Mouse (Mus musculus) heart, adult 2 months (tissue): ENCODE measurements around the gene Reep6. TPM values are rescaled to one million over a fixed set of nuclear protein-coding genes. Genes with fewer than 3 reads are reported as not detected.

Experiments
- DNase-seq, 2 experiments: peaks; one replicate each; pipeline ENCODE4 v3.0.0; 2021
- H3K27ac ChIP-seq: fragments of 200-600 bp; 2 replicates; pipeline ENCODE4 v1.8.1; 2022
- H3K27me3 ChIP-seq: fragments of 200-500 bp; 2 replicates; pipeline ENCODE4 v1.6.1; 2012; ENCODE audit warnings: mild to moderate bottlenecking, low read length, inconsistent platforms, mixed read lengths; ENCODE audit not compliant: control insufficient read depth, insufficient read depth
- H3K36me3 ChIP-seq: fragments of 200-500 bp; 2 replicates; pipeline ENCODE4 v1.6.1; 2012; ENCODE audit warnings: low read length, inconsistent platforms; ENCODE audit not compliant: control insufficient read depth, insufficient read depth
- H3K4me1 ChIP-seq: fragments of 200-500 bp; 2 replicates; pipeline ENCODE4 v1.6.1; 2011; ENCODE audit warnings: low read length; ENCODE audit not compliant: control insufficient read depth, insufficient read depth
- H3K4me3 ChIP-seq: fragments of 200-600 bp; 2 replicates; pipeline ENCODE4 v1.8.1; 2022
- H3K79me2 ChIP-seq: fragments of 200-500 bp; replicated peaks from 2 replicates; pipeline ENCODE4 v1.6.1; 2012; ENCODE audit warnings: mild to moderate bottlenecking, inconsistent platforms, low read length, moderate library complexity, mixed read lengths; ENCODE audit not compliant: control insufficient read depth, insufficient read depth
- H3K9ac ChIP-seq: fragments of 200-500 bp; 2 replicates; pipeline ENCODE4 v1.6.1; 2012; ENCODE audit warnings: low read depth, mild to moderate bottlenecking, control low read depth, inconsistent platforms, low read length, mixed read lengths
- CTCF ChIP-seq: fragments of 200-600 bp; IDR thresholded peaks from 2 replicates; pipeline ENCODE4 v1.8.1; 2022; ENCODE audit warnings: antibody characterized with exemption, mild to moderate bottlenecking, moderate library complexity
- EP300 ChIP-seq: fragments of 200-500 bp; IDR thresholded peaks from 2 replicates; pipeline ENCODE4 v1.6.1; 2011; ENCODE audit warnings: low read depth, low read length, control low read depth; ENCODE audit not compliant: insufficient read depth
- POLR2A ChIP-seq: fragments of 200-500 bp; IDR thresholded peaks from 2 replicates; pipeline ENCODE4 v1.6.1; 2011; ENCODE audit warnings: mild to moderate bottlenecking, low read depth, low read length, control low read depth; ENCODE audit not compliant: insufficient read depth
- WGBS: fragments of 180-500 bp; shearing (Covaris S2); methylation state at CpG from one replicate; pipeline ENCODE4 v1.1.7; 2018; 5-methylcytosine and 5-hydroxymethylcytosine counted together
- intact Hi-C: fragments of 180-260 bp; cut with DNase I; formaldehyde crosslinking; loops from one replicate; pipeline ENCODE4 v1.15.1; 2025
- polyA plus RNA-seq: library from polyadenylated mRNA; depleted of rRNA; stranded (reverse); fragments of >200 nt; gene quantifications from 2 replicates; pipeline ENCODE4 v1.2.3, GENCODE M21; 2012
- total RNA-seq, 2 experiments: library from RNA; stranded (reverse); gene quantifications; 2 replicates each; pipeline ENCODE4 v1.2.3; 2021

The Reep6 gene
- total and polyA plus RNA-seq, 3 experiments, result 2.8 to 4.1 (median 3.6) TPM

DNA sequence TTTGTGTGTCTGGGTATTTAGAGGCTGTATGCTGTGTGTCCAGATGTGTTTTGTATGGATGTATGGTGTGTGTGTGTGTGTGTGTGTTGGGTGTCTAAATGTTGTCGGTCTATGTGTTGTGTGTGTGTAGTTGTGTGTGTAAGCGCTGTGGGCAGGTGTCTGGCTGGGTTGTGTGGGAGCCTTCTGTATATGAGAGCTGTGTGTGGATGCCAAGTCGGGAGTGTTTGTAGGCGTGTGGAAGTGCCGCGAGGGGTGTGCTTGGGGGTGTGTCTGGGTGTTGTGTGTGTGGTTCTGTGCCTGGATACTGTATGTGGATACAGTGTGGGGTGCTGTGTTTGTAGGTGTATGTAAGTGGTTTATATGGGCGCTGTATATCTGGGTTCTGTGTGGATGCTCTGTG is 27.6 kb downstream of the Reep6 start:
- Histone ChIP-seq H3K4me3 (no peak overlapping the region), H3K27me3 (peaks cover 17% of the 10 kb centered on the region), H3K9ac (no peak overlapping the region), H3K27ac (no peak overlapping the region), H3K79me2 (no peaks in the 10 kb centered on the region), H3K36me3 (no peaks in the 10 kb centered on the region), H3K4me1 (no peaks in the 10 kb centered on the region)
- TF ChIP-seq POLR2A (no peak), EP300 (no peak), CTCF (no peak)
- no peak for DNase-seq
- intact Hi-C loops, result no loop called here
- 29% methylated on average over 7 of the region's 7 CpGs for WGBS

DNA sequence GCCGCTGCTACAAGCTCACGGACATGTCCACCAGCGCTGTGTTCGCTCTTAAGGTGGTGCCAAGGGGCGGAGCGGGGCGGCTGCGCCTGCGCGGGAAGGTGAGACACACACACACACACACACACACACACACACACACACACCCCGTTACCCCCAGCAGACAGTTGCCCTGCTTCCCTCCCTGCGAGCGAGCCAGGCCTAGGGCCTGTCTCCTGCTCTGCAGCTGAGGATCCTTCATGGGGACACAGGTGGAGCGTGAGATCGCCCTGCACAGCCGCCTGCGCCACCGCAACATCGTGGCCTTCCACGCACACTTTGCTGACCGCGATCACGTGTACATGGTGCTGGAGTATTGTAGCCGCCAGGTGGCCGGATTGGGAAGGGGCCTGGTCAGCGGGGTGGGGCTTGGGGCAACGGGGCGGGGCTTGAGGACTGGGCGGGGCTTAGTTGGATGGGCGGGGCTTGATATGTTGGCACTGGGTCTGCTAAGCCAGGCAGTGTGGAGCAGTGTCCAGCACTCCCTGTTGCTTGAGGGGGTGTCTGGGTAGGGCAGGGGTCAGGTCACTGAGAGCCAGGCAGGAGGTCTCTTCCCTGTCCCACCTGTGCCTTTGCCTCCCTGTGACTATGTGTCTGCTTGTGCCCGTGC is 28.4 kb downstream of the Reep6 start:
- H3K27ac ChIP-seq, result no peak overlapping the region
- DNase-seq, result peak; percentile 35 to 45
- peaks cover 17% of the 10 kb centered on the region for H3K27me3 ChIP-seq
- no peaks in the 10 kb centered on the region for H3K4me1 ChIP-seq
- TF ChIP-seq POLR2A (no peak), EP300 (no peak), CTCF (no peak)
- H3K4me3 ChIP-seq, result no peak overlapping the region
- peak overlapping the region; percentile 24 for H3K9ac ChIP-seq
- intact Hi-C loops, result no loop called here
- 8% methylated on average over 31 of the region's 31 CpGs for WGBS
- H3K79me2 ChIP-seq, result no peaks in the 10 kb centered on the region
- no peaks in the 10 kb centered on the region for H3K36me3 ChIP-seq

GRCm38 (mm10) chr10:80363734-80364133 is 34.0 kb downstream of the Reep6 start:
- 43% methylated on average over 6 of the region's 6 CpGs for WGBS
- Histone ChIP-seq H3K27ac (no peak overlapping the region), H3K4me3 (no peak overlapping the region), H3K27me3 (no peaks in the 10 kb centered on the region; the same call in 1 of the 2 replicates), H3K36me3 (no peaks in the 10 kb centered on the region), H3K9ac (no peak overlapping the region), H3K4me1 (no peaks in the 10 kb centered on the region), H3K79me2 (no peaks in the 10 kb centered on the region)
- TF ChIP-seq CTCF (no peak), POLR2A (no peak), EP300 (no peak)
- intact Hi-C loops, result no loop called here
- no peak for DNase-seq

GRCm38 (mm10) chr10:80365736-80366135 is 36.0 kb downstream of the Reep6 start:
- no peaks in the 10 kb centered on the region; the same call in 1 of the 2 replicates for H3K27me3 ChIP-seq
- no peaks in the 10 kb centered on the region for H3K79me2 ChIP-seq
- H3K36me3 ChIP-seq, result no peaks in the 10 kb centered on the region
- no peak overlapping the region for H3K9ac ChIP-seq
- DNase-seq, result no peak
- H3K27ac ChIP-seq, result no peak overlapping the region
- no peaks in the 10 kb centered on the region for H3K4me1 ChIP-seq
- TF ChIP-seq CTCF, result no peak
- TF ChIP-seq POLR2A, result no peak
- no peak for TF ChIP-seq EP300
- 59% methylated on average over 6 of the region's 6 CpGs for WGBS
- intact Hi-C loops, result no loop called here
- H3K4me3 ChIP-seq, result no peak overlapping the region

DNA sequence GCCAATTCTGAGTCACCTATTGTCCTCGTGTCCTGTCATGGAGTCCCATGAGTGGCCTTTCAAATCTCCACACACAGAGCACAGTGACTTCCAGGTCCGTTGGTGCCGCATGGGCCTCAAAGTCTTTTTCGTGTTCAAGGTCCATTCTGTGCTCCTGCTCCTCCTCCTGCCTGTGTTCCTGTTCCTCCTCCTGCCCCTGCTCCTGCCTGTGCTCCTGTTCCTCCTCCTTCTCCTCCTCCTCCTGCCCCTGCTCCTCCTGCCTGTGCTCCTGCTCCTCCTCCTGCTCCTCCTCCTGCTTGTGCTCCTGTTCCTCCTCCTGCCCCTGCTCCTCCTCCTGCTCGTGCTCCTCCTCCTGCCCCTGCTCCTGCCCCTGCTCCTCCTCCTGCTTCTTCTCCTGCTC is 38.2 kb downstream of the Reep6 start:
- intact Hi-C loops, result no loop called here
- H3K27me3 ChIP-seq, result no peaks in the 10 kb centered on the region

DNA sequence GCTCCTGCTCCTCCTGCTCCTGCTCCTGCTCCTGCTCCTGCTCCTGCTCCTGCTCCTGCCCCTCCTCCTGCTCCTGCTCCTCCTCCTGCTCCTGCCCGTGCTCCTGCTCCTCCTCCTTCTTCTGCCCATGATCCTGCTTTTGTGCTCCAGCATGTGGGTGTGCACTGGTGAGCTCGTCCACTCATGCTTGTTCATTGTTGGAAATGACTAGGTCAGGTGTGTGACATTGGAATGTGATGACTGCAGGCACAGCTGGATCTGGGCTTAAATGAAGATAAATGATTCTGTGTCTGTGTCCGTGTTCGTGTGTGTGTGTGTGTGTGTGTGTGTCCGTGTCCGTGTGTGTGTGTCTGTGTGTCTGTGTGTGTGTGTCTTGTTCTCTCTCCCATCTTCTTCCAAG is 38.6 kb downstream of the Reep6 start:
- intact Hi-C loops, result no loop called here
- no peak overlapping the region for H3K9ac ChIP-seq
- TF ChIP-seq POLR2A, result no peak
- TF ChIP-seq EP300, result no peak
- no peak overlapping the region for H3K27ac ChIP-seq
- 87% methylated on average over 6 of the region's 6 CpGs for WGBS
- no peaks in the 10 kb centered on the region for H3K27me3 ChIP-seq
- no peak overlapping the region for H3K4me3 ChIP-seq
- H3K4me1 ChIP-seq, result no peaks in the 10 kb centered on the region
- no peaks in the 10 kb centered on the region for H3K79me2 ChIP-seq
- no peak for DNase-seq
- H3K36me3 ChIP-seq, result no peaks in the 10 kb centered on the region

More for the DNA sequence above, 38.2 kb downstream of the Reep6 start:
- H3K79me2 ChIP-seq, result no peaks in the 10 kb centered on the region
- no peak overlapping the region for H3K27ac ChIP-seq
- WGBS, result 45% methylated on average over 5 of the region's 5 CpGs
- H3K36me3 ChIP-seq, result no peaks in the 10 kb centered on the region
- TF ChIP-seq POLR2A, result no peak
- no peak for TF ChIP-seq CTCF
- TF ChIP-seq EP300, result no peak
- no peak overlapping the region for H3K4me3 ChIP-seq
- DNase-seq, result no peak
- H3K9ac ChIP-seq, result no peak overlapping the region
- H3K4me1 ChIP-seq, result no peaks in the 10 kb centered on the region
